Mouse (Mus musculus): Measurements from ENCODE around the gene Rem2. TPM values are rescaled to one million over a fixed set of nuclear protein-coding genes. Genes with fewer than 3 reads are reported as not detected.

Gene Rem2
- polyA plus RNA-seq, 1 experiment from 2014 or later: 2.0 TPM

- WGBS: 94% methylated on average over 5 of the region's 5 CpGs
- no peaks in the 10 kb centered on the region for H3K9me3 ChIP-seq (ENCODE audit: control insufficient read depth, low read depth, low read length)
Measured at GRCm38 (mm10) chr14:54493236-54493635, 17.3 kb downstream of the Rem2 start.

GRCm38 (mm10) chr14:54494234-54494633 lies 18.3 kb downstream of the Rem2 start:
- no peaks in the 10 kb centered on the region for H3K9me3 ChIP-seq (ENCODE audit: control insufficient read depth, low read depth, low read length)
- no peaks in the 10 kb centered on the region for H3K36me3 ChIP-seq (ENCODE audit: control insufficient read depth, insufficient read depth, low read length)
- H3K4me2 ChIP-seq (replicated peaks; ENCODE audit: low read depth, low read length): no peak overlapping the region
- no peak overlapping the region for H3K9ac ChIP-seq (replicated peaks; ENCODE audit: low read depth, low read length)
- H3K27me3 ChIP-seq (ENCODE audit: control insufficient read depth, insufficient read depth, low read length): no peaks in the 10 kb centered on the region
- H3K4me1 ChIP-seq (ENCODE audit: control insufficient read depth, insufficient read depth, low read length): no peaks in the 10 kb centered on the region
- 1% methylated on average over 3 of the region's 3 CpGs for WGBS
- no peak overlapping the region for H3K4me3 ChIP-seq (ENCODE audit: low read depth, low read length)
- H3K27ac ChIP-seq (ENCODE audit: low read length): no peak overlapping the region
- no peak for ATAC-seq (ENCODE audit: insufficient number of reproducible peaks, insufficient read depth, low FRiP score, low read depth)

More at GRCm38 (mm10) chr14:54493236-54493635, 17.3 kb downstream of the Rem2 start:
- Histone ChIP-seq H3K4me1 (ENCODE audit: control insufficient read depth, insufficient read depth, low read length) (no peaks in the 10 kb centered on the region), H3K36me3 (ENCODE audit: control insufficient read depth, insufficient read depth, low read length) (no peaks in the 10 kb centered on the region), H3K27ac (ENCODE audit: low read length) (no peak overlapping the region), H3K27me3 (ENCODE audit: control insufficient read depth, insufficient read depth, low read length) (no peaks in the 10 kb centered on the region), H3K4me2 (replicated peaks; ENCODE audit: low read depth, low read length) (no peak overlapping the region), H3K4me3 (ENCODE audit: low read depth, low read length) (no peak overlapping the region), H3K9ac (replicated peaks; ENCODE audit: low read depth, low read length) (no peak overlapping the region)
- no peak for ATAC-seq (ENCODE audit: insufficient number of reproducible peaks, insufficient read depth, low FRiP score, low read depth)

GRCm38 (mm10) chr14:54496706-54497105 lies 20.8 kb downstream of the Rem2 start:
- no peak overlapping the region for H3K27ac ChIP-seq (ENCODE audit: low read length)
- H3K4me2 ChIP-seq (replicated peaks; ENCODE audit: low read depth, low read length): no peak overlapping the region
- H3K27me3 ChIP-seq (ENCODE audit: control insufficient read depth, insufficient read depth, low read length): no peaks in the 10 kb centered on the region
- H3K36me3 ChIP-seq (ENCODE audit: control insufficient read depth, insufficient read depth, low read length): no peaks in the 10 kb centered on the region
- H3K9ac ChIP-seq (replicated peaks; ENCODE audit: low read depth, low read length): no peak overlapping the region
- H3K9me3 ChIP-seq (ENCODE audit: control insufficient read depth, low read depth, low read length): no peaks in the 10 kb centered on the region
- no peaks in the 10 kb centered on the region for H3K4me1 ChIP-seq (ENCODE audit: control insufficient read depth, insufficient read depth, low read length)
- WGBS: 85% methylated on average over 14 of the region's 14 CpGs
- no peak overlapping the region for H3K4me3 ChIP-seq (ENCODE audit: low read depth, low read length)
- ATAC-seq (ENCODE audit: insufficient number of reproducible peaks, insufficient read depth, low FRiP score, low read depth): no peak

GRCm38 (mm10) chr14:54499330-54499729 lies 23.4 kb downstream of the Rem2 start:
- ATAC-seq (ENCODE audit: insufficient number of reproducible peaks, insufficient read depth, low FRiP score, low read depth): no peak
- no peak overlapping the region for H3K4me2 ChIP-seq (replicated peaks; ENCODE audit: low read depth, low read length)
- no peaks in the 10 kb centered on the region for H3K4me1 ChIP-seq (ENCODE audit: control insufficient read depth, insufficient read depth, low read length)
- no peak overlapping the region for H3K9ac ChIP-seq (replicated peaks; ENCODE audit: low read depth, low read length)
- H3K9me3 ChIP-seq (ENCODE audit: control insufficient read depth, low read depth, low read length): no peaks in the 10 kb centered on the region
- WGBS: 69% methylated on average over 2 of the region's 2 CpGs
- no peak overlapping the region for H3K4me3 ChIP-seq (ENCODE audit: low read depth, low read length)
- H3K27me3 ChIP-seq (ENCODE audit: control insufficient read depth, insufficient read depth, low read length): no peaks in the 10 kb centered on the region
- no peak overlapping the region for H3K27ac ChIP-seq (ENCODE audit: low read length)
- no peaks in the 10 kb centered on the region for H3K36me3 ChIP-seq (ENCODE audit: control insufficient read depth, insufficient read depth, low read length)

GRCm38 (mm10) chr14:54501365-54501764 lies 25.5 kb downstream of the Rem2 start:
- Histone ChIP-seq H3K4me2 (replicated peaks; ENCODE audit: low read depth, low read length) (no peak overlapping the region), H3K4me3 (ENCODE audit: low read depth, low read length) (no peak overlapping the region), H3K27ac (ENCODE audit: low read length) (no peak overlapping the region), H3K36me3 (ENCODE audit: control insufficient read depth, insufficient read depth, low read length) (no peaks in the 10 kb centered on the region), H3K9ac (replicated peaks; ENCODE audit: low read depth, low read length) (no peak overlapping the region), H3K4me1 (ENCODE audit: control insufficient read depth, insufficient read depth, low read length) (no peaks in the 10 kb centered on the region), H3K9me3 (ENCODE audit: control insufficient read depth, low read depth, low read length) (no peaks in the 10 kb centered on the region), H3K27me3 (ENCODE audit: control insufficient read depth, insufficient read depth, low read length) (no peaks in the 10 kb centered on the region)
- WGBS: 55% methylated on average over 2 of the region's 2 CpGs
- no peak for ATAC-seq (ENCODE audit: insufficient number of reproducible peaks, insufficient read depth, low FRiP score, low read depth)

GRCm38 (mm10) chr14:54503092-54503491 lies 27.2 kb downstream of the Rem2 start:
- no peak overlapping the region for H3K9ac ChIP-seq (replicated peaks; ENCODE audit: low read depth, low read length)
- peaks cover 15% of the 10 kb centered on the region for H3K36me3 ChIP-seq (ENCODE audit: control insufficient read depth, insufficient read depth, low read length)
- H3K27me3 ChIP-seq (ENCODE audit: control insufficient read depth, insufficient read depth, low read length): no peaks in the 10 kb centered on the region
- 82% methylated on average over 2 of the region's 2 CpGs for WGBS
- H3K9me3 ChIP-seq (ENCODE audit: control insufficient read depth, low read depth, low read length): no peaks in the 10 kb centered on the region
- H3K4me3 ChIP-seq (ENCODE audit: low read depth, low read length): no peak overlapping the region
- H3K4me1 ChIP-seq (ENCODE audit: control insufficient read depth, insufficient read depth, low read length): no peaks in the 10 kb centered on the region
- no peak overlapping the region for H3K27ac ChIP-seq (ENCODE audit: low read length)
- ATAC-seq (ENCODE audit: insufficient number of reproducible peaks, insufficient read depth, low FRiP score, low read depth): no peak
- no peak overlapping the region for H3K4me2 ChIP-seq (replicated peaks; ENCODE audit: low read depth, low read length)

GRCm38 (mm10) chr14:54509774-54510173 lies 33.9 kb downstream of the Rem2 start:
- WGBS: 95% methylated on average over 9 of the region's 9 CpGs
- Histone ChIP-seq H3K4me3 (ENCODE audit: low read depth, low read length) (no peak overlapping the region), H3K36me3 (ENCODE audit: control insufficient read depth, insufficient read depth, low read length) (peaks cover 75% of the 10 kb centered on the region), H3K27ac (ENCODE audit: low read length) (no peak overlapping the region), H3K4me2 (replicated peaks; ENCODE audit: low read depth, low read length) (no peak overlapping the region), H3K9ac (replicated peaks; ENCODE audit: low read depth, low read length) (no peak overlapping the region), H3K27me3 (ENCODE audit: control insufficient read depth, insufficient read depth, low read length) (no peaks in the 10 kb centered on the region), H3K4me1 (ENCODE audit: control insufficient read depth, insufficient read depth, low read length) (no peaks in the 10 kb centered on the region), H3K9me3 (ENCODE audit: control insufficient read depth, low read depth, low read length) (0 out of 2 replicates have a peak, but pooled peaks cover 4% of the 10 kb centered on the region)
- no peak for ATAC-seq (ENCODE audit: insufficient number of reproducible peaks, insufficient read depth, low FRiP score, low read depth)

GRCm38 (mm10) chr14:54516710-54517310 lies 40.9 kb downstream of the Rem2 start:
- peaks cover 30% of the 10 kb centered on the region for H3K36me3 ChIP-seq (ENCODE audit: control insufficient read depth, insufficient read depth, low read length)
- peak overlapping the region; percentile 48 for H3K9ac ChIP-seq (replicated peaks; ENCODE audit: low read depth, low read length)
- H3K4me1 ChIP-seq (ENCODE audit: control insufficient read depth, insufficient read depth, low read length): peaks cover 14% of the 10 kb centered on the region; the same call in 1 of the 2 replicates
- peak overlapping the region; percentile 76 for H3K4me3 ChIP-seq (ENCODE audit: low read depth, low read length)
- 4% methylated on average over 17 of the region's 17 CpGs for WGBS
- ATAC-seq (ENCODE audit: insufficient number of reproducible peaks, insufficient read depth, low FRiP score, low read depth): peak; percentile 62
- peak overlapping the region; percentile 66 for H3K27ac ChIP-seq (ENCODE audit: low read length)
- no peaks in the 10 kb centered on the region for H3K27me3 ChIP-seq (ENCODE audit: control insufficient read depth, insufficient read depth, low read length)
- peak overlapping the region; percentile 75 for H3K4me2 ChIP-seq (replicated peaks; ENCODE audit: low read depth, low read length)
- 0 out of 2 replicates have a peak, but pooled peaks cover 4% of the 10 kb centered on the region for H3K9me3 ChIP-seq (ENCODE audit: control insufficient read depth, low read depth, low read length)

- Histone ChIP-seq H3K4me3 (ENCODE audit: low read depth, low read length) (no peak overlapping the region), H3K27ac (ENCODE audit: low read length) (no peak overlapping the region), H3K27me3 (ENCODE audit: control insufficient read depth, insufficient read depth, low read length) (no peaks in the 10 kb centered on the region), H3K9me3 (ENCODE audit: control insufficient read depth, low read depth, low read length) (no peaks in the 10 kb centered on the region), H3K9ac (replicated peaks; ENCODE audit: low read depth, low read length) (no peak overlapping the region), H3K36me3 (ENCODE audit: control insufficient read depth, insufficient read depth, low read length) (no peaks in the 10 kb centered on the region), H3K4me1 (ENCODE audit: control insufficient read depth, insufficient read depth, low read length) (0 out of 2 replicates have a peak, but pooled peaks cover 5% of the 10 kb centered on the region), H3K4me2 (replicated peaks; ENCODE audit: low read depth, low read length) (no peak overlapping the region)
- 31% methylated on average over 6 of the region's 6 CpGs for WGBS
- no peak for ATAC-seq (ENCODE audit: insufficient number of reproducible peaks, insufficient read depth, low FRiP score, low read depth)
Measured at GRCm38 (mm10) chr14:54523600-54523999, 47.7 kb downstream of the Rem2 start.

Measured in stomach, embryonic 14.5 days (tissue).